Mouse (Mus musculus) neutrophil, adult 83 days (primary cell): ENCODE measurements around the gene Dtx1. TPM values are rescaled to one million over a fixed set of nuclear protein-coding genes. Genes with fewer than 3 reads are reported as not detected.

Experiments used
- total RNA-seq, 2 experiments: library from RNA; stranded (reverse); gene quantifications; one replicate each; pipeline ENCODE4 v1.2.4; 2023

The Dtx1 gene
- under 1 TPM; 0.37 to 0.55 TPM for total RNA-seq

DNA sequence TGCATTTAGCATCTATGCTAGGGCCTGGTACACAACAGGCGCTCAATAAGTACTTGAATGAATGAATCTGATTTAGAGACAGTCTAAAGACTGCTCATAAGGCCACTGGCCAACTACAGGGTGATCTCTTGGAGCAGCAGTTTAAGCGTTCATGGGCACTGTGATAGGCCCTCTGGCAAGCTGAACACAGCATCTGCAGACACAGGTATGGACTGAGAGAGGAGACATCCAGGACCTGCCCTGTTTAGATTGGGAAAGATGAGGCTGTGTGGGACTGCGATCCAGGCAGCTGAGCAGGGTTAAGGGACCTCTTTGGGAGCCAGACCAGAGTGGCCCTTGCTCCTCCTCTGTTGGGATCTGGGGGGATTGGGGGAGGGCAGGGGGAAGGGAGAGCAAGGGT, at the start of gene Dtx1:
TSS of gene Dtx1 (minus strand) at position 101 of the 400 bp plus-strand sequence.

DNA sequence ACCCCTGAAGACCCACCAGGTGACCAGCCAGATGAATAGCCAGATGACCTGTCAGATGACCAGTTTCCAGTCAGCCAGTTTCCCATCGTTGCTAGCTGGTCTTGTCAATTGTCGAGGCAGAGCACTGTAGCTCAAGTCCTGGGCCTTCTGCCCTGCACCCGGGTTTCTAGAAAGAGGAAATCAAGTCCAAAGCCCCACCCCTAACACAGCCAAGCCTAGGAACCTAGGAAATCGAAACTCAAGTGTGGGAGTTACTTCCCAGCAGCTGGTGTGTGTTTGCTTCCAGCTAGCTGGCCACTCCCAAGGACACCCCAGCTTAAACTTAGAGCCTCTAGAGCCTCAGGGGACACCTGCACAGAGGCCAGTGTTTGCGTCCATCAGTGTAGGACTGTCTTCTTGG, 38.0 kb upstream of the Dtx1 start, which contains the start of gene Oas2:
TSS of gene Oas2 (minus strand) at position 166 of the 400 bp plus-strand sequence.

DNA sequence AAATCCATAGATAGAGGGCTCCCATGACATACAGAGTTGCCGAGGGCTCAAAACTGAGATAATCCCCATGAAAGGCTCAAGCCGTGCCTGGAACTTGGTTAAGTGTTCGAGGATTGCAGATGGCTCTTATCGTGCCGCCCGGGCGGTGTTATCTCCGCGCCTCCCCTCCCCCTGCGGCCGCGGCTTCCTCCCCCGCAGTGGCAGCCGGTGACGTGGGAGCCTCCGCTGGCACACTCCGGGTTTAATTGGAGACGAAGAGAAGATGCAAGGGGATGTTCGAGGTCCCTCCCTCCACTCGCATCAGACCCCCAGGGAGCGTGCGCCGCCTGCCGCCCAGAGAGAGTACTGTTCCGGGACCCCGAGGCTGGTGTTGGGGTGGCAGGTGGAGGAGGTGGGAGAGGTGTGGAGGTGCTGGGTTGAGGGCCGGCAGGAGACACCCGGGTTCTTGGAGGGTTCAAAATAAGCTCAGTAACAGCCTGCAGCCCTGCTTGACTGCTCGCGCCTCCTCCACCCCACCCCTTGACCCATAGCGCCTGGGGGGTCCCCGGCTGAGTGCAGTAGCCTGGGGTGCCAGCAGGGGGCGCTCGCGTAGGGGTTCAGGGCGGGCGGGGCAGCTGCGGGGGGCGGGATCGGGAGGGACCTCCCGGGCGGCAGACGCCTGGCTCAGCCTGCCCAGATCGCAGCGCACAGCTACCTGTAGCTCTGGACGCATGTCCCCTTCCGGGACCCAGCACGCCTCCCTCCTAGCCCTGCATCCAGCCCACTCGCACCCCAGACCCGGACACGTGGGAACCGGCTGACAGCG, 63.0 kb downstream of the Dtx1 start, which contains the start of gene Rasal1:
TSS of gene Rasal1 (plus strand) at position 244 of the 805 bp plus-strand sequence.

DNA sequence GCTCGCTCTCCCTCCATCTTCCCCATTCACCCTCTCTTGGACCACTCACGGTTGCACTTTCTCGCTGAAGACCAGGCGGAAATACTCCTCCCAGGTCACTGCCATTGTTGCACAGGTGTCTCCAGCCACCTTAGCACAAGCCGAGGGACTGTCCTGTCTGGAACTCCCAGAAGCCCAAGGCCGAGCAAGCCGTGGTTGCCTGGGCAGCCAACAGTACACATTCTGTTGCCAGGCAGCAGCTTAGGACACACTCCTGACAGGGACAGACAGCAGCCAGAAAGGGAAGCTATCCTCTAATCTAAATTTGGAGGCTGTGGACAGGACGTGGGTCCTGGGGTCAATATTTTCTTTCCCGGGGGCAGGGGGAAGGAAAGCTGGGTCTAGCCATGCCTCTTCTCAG, 77.6 kb downstream of the Dtx1 start, which contains the start of gene Cfap73:
TSS of gene Cfap73 (minus strand) at position 105 of the 400 bp plus-strand sequence.

Other genes with a start within 250 kb of the Dtx1 start
- gene Sdsl, start 239.1 kb downstream of the Dtx1 start, total RNA-seq, result 1 to 10 TPM; 2.4 to 3.9 TPM
- not detected for gene Sds, start 235.4 kb downstream of the Dtx1 start, total RNA-seq
- 10 to 100 TPM; 15.5 to 16.6 TPM for gene Plbd2, start 208.3 kb downstream of the Dtx1 start, total RNA-seq
- gene Slc8b1, start 200.8 kb downstream of the Dtx1 start, total RNA-seq, result 100 to 1,000 TPM; 100 to 120 TPM
- 10 to 100 TPM; 43.0 to 49.6 TPM for gene Tpcn1, start 123.3 kb downstream of the Dtx1 start, total RNA-seq
- gene Iqcd, start 122.9 kb downstream of the Dtx1 start, total RNA-seq, result 1 to 10 TPM in 1 of 2 experiments, under 1 TPM in 1; 0.77 to 1.8 TPM
- gene Rita1, start 99.3 kb downstream of the Dtx1 start, total RNA-seq, result 1 to 10 TPM; 1.6 to 1.7 TPM
- 10 to 100 TPM; 33.9 to 34.4 TPM for gene Ddx54, start 99.2 kb downstream of the Dtx1 start, total RNA-seq
- not detected for gene Cfap73, start 77.7 kb downstream of the Dtx1 start, total RNA-seq
- gene Rasal1, start 63.1 kb downstream of the Dtx1 start, total RNA-seq, result under 1 TPM; 0.11 to 0.53 TPM
- 10 to 100 TPM in 1 of 2 experiments, 1 to 10 TPM in 1; 3.7 to 10.6 TPM for gene Oas2, start 37.9 kb upstream of the Dtx1 start, total RNA-seq
- 10 to 100 TPM; 13.7 to 22.8 TPM for gene Oas3, start 65.7 kb upstream of the Dtx1 start, total RNA-seq
- not detected for gene Oas1e, start 83.6 kb upstream of the Dtx1 start, total RNA-seq
- 1 to 10 TPM; 2.7 to 3.3 TPM for gene Oas1c, start 100.6 kb upstream of the Dtx1 start, total RNA-seq
- gene Oas1f, start 135.4 kb upstream of the Dtx1 start, total RNA-seq, result under 1 TPM in 1 of 2 experiments, not detected in 1; 0.26 TPM
- not detected for gene Oas1h, start 149.5 kb upstream of the Dtx1 start, total RNA-seq
- 1 to 10 TPM; 1.1 to 2.6 TPM for gene Oas1g, start 175.7 kb upstream of the Dtx1 start, total RNA-seq
- 10 to 100 TPM in 1 of 2 experiments, 1 to 10 TPM in 1; 7.2 to 13.6 TPM for gene Oas1a, start 195.6 kb upstream of the Dtx1 start, total RNA-seq
- gene Oas1d, start 202.6 kb upstream of the Dtx1 start, total RNA-seq, result not detected